Mouse (Mus musculus): ENCODE results near the gene Polh.
A peak's percentile ranks its signal among the peaks of the same experiment; 100 is the strongest.

Gene Polh

DNA sequence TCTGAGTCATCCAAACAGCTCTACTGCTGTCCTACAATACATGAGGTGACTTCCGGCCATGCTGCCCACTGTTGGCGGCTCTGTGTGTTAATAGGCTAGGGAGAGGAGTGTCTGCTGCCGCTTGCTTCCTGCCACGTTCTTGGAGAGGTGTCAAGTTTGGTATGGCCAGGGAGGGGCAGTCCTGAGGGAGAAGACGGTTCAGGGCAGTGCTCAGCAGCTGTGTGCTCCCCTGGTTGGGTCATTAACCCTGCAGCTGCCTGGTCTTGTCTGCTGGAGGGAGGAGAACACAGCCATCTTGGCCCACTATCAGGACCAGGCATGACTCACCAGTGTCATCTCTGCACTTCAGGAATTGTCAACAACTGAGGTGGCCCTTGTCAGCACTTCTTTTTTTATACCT is 34.1 kb downstream of the Polh start:
- no peak for DNase-seq (ENCODE audit: low read depth, low spot score)

DNA sequence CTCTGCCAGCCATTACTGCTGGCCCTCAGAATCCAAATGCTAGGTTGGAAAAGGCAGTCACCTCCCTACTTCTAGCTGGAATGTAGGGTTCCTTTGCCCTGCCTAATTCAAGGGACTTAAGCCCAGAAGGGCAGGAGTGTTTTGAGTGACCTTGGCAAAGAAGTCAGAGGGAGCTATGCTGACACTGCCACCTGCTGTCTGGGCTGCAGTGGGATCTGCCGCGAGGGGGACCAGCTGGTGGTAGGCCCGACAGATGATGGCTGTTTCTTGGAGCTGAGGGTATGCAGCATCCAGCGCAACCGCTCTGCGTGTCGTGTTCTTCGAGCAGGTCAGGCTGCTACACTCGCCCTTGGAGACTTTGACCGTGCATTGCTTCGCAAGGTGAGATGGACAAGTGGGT is 35.4 kb downstream of the Polh start:
- peak; percentile 39 for DNase-seq (ENCODE audit: low read depth, low spot score)

DNA sequence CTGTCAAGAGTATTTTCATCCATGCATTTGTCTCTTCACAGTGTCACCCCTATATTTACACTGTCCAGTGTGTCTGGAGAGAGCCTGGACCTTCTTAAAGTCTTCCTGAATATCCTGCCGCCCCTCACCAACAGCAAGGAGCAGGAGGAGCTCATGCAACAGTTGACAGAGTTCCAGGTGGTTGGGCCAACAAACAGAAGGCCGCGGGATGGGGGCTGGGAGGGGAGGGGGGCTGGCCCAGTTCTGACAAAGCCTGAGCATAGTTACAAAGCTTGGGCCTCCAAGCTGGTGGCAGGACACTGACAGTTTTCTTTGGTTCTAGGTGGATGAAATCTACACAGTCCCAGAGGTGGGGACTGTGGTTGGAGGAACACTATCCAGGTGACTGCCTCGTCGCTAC is 36.2 kb downstream of the Polh start:
- no peak for DNase-seq (ENCODE audit: low read depth, low spot score)

DNA sequence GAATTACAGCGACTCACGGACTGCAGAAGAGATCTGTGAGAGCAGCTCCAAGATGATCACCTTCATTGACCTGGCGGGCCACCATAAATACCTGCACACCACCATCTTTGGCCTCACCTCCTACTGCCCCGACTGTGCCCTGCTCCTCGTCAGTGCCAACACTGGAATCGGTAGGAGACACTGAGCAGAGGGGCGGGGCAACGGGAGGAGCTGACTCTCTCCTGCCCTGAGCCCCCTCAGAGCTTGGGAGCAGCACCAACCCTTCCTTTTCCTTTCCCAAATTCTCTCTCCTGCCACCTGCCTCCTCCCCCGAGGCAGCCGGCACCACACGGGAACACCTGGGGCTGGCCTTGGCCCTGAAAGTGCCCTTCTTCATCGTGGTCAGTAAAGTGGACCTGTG is 37.0 kb downstream of the Polh start:
- no peak for DNase-seq (ENCODE audit: low read depth, low spot score)

DNA sequence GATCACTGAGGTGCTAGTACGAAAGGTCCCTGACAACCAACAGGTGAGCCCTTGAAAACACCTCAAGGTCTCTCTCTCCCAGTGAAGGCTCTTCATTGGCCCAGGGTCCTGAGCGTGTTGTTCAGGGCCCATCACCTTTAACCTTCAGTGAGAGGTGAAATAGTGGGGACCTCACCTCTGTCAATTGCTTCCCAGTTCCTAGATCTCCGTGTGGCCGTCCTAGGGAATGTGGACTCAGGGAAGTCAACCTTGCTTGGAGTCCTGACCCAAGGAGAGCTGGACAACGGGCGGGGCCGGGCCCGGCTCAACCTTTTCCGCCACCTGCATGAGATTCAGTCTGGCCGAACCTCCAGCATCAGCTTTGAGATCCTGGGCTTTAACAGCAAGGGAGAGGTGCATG is 37.7 kb downstream of the Polh start:
- DNase-seq (ENCODE audit: low read depth, low spot score) = no peak

DNA sequence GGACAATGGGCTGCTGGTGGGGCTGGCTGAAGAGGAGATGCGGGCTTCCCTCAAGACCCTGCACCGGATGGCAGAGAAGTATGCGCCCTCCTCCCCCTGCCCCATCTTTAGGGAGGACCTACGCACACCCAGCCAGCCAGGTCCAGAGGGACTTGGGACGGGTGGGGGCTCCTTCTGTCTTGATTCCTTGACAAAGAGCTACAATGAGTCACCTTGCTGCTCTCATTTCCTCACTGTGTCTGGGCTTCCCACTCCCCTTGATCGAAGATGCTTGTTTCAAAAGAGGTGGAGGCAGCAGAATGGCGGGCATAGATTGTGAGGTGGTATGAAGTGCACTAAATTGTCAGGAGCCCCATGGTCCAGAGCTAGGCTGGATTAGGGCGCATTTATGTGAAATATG is 38.1 kb downstream of the Polh start:
- DNase-seq (ENCODE audit: low read depth, low spot score) = no peak

DNA sequence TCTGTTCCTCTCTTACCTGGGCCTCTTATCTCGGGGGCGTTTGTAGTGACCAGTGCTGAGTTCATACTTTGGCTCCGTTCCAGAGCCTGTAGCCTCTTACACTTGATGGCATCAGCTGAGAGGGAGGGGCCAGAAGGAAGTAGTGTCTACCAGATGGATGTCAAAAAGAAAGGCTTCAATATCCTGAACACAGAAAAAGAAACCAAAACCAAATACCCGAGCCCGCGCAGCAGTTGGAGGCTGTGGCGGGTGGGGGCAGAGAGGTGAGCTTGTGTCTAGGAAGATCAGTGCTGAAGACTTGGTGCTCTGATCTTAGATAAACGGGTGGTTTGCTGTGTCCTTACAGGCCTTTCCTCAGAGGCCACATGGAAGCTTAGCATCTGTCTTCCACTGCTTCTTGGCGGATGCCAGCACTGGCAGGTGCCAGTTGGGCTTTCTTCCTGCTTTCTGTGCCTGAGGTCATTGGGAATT is 39.5 kb downstream of the Polh start:
- no peak for DNase-seq (ENCODE audit: low read depth, low spot score)

DNA sequence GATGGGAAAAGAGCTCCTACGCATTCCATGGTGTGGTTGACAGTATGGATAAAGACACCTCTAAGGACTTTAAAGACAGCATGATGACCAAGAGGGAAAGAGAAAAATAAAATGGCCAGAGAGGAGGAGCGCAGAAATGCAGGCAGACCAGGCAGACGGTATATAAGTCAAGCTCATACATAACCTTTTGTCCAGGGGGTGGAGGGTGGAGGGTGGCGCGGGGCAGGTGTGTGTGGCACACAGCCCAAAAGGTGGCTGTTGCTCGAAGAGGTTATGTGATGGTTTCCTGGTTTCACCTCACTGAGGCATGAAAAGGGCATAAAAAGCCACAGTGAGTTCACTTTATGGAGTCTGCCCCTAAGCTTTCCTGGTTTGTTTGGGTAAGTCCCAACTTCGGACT is 39.9 kb downstream of the Polh start:
- DNase-seq (ENCODE audit: low read depth, low spot score) = no peak

DNA sequence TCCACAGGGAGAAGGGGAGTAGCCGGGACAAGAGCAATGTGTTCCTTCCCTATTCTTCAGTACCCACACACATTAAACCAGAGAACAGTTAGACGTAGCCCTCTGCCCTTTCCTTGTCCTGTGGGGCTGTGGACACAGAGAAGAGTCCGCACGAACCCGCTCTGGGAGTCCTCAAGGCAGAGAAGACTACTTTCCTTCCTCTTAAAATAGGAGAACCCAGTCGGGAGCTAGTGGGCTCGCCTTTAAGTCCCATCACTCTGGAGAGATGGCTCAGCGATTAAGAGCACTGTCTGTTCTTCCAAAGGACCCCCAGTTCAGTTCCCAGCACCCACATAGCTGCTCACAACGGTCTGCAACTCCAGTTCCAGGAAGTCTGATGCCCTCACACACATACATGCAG is 40.7 kb downstream of the Polh start:
- no peak for DNase-seq (ENCODE audit: low read depth, low spot score)

DNA sequence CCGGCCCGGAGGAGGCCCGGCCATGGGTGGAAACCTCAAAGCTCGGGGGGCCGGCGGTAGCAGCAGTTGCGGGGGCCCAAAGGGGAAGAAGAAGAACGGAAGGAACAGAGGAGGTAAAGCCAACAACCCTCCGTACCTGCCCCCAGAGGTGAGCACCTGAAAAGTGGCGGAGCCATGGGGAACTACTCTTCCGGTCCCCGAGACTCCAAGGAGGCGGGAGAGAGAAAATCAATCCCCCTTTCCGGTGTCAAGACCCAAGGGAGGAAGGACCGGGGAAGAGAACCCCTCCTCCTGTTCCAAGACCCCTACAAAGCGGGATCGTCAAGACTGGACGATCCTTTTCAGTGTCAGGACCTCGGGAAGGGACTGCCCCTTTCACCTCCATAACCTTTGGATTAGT is 41.3 kb downstream of the Polh start:
- DNase-seq (ENCODE audit: low read depth, low spot score) = peak; percentile 72

DNA sequence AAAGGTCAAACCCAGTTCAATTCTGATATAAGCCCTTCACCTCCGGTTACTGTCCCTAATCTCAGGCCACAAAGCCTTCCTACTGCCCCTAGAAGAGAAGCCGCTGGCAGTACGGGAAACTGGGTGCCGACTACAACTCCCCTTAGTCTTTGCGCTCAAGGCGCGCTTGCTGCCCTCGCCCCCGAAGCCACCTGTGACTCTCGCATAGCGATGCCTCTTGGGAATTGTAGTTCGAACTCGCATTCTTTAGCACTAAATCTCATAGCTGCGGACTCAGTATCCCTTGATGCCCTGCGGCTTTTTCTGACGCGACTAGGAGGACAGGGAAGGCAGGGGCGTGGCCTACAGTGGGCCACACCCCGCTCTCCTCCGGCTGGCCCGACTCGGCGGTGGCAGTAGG is 41.8 kb downstream of the Polh start, which contains the start of gene Gtpbp2:
Gene Gtpbp2 (plus strand): TSS at position 347 of the 400 bp plus-strand sequence.
- peak; percentile 100 for DNase-seq (ENCODE audit: low read depth, low spot score)

DNA sequence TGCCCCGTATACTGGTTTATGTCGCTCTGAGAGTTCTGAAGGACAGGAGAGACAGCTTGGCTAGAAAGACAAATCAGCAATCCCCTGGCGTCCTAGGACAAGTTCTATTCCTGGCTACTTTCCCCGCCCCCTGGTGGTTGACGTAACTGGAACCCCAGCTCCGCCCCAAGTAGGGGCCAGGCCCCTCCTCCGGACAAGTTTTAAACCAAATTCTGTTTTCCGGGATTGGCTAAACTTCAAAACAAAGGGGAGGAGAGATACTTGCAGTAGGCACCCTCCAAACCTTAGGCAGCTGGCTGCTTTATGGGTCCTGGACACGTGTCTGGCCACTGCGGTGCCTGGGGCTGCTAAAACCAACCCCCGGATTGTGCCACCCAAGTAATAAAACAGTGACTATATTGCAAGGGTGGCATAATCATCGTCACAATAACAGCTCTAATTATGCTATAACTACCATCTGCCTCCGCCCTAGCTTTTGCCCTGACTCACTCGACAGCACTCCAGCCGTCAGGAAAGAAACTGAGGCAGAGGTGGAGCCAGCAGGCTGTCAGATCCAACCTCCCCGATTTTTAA is 42.3 kb downstream of the Polh start:
- peak; percentile 95 for DNase-seq (ENCODE audit: low read depth, low spot score)

DNA sequence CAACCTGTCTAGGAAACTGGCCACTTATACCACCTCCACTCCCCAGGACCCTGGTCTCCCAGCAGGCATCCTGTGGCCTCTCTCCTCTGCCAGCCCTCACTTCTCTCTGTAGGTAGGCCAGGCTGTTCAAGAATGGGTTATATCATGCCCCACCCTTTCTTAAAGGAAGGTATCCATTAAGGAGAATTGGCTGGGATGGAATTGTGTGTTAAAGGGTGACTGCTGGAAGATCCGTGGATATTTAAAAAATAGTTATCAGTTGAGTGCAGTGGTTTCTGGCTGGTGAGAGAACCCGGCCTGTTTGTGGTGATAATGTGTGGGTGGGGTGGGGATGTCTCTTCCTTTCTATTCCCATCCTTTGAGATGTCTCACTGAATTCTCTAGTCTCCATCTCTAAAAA is 43.2 kb downstream of the Polh start:
- no peak for DNase-seq (ENCODE audit: low read depth, low spot score)

DNA sequence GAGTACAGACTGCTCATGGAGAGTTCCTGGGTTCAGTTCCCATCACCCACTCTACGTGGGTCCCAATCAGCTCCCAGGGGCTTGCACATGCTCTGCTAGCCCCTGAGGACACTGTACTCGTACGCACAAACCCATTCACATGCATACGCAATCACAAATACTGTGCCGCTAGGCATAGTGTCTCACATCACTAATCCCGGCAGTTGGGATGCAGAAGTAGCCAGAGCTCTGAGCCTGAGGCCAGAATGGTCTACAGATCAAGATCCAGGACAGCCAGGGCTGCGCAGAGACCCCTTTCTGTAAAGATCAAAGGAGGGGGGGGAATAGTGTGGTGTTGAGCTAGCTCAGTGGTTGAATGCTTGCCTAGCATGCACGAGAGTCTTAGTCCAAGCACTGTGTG is 45.3 kb downstream of the Polh start:
- DNase-seq (ENCODE audit: low read depth, low spot score) = no peak

DNA sequence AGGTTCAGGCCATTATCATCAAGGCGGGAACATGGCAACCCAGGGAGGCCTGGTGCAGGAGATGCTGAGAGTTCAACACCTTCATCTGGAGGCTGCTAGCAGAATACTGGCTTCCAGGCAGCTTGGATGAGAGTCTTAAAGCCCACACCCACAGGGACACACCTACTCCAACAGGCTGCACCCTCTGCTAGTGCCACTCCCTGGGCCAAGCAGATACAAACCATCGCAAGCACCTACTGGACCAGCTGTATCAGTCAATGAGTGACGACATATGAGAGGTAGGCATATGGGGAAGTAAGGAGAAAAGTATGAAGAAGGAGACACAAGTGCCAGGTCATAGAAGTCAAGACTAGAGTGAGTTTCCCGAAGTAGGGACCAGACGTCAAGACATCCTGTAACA is 45.8 kb downstream of the Polh start:
- DNase-seq (ENCODE audit: low read depth, low spot score) = no peak

DNA sequence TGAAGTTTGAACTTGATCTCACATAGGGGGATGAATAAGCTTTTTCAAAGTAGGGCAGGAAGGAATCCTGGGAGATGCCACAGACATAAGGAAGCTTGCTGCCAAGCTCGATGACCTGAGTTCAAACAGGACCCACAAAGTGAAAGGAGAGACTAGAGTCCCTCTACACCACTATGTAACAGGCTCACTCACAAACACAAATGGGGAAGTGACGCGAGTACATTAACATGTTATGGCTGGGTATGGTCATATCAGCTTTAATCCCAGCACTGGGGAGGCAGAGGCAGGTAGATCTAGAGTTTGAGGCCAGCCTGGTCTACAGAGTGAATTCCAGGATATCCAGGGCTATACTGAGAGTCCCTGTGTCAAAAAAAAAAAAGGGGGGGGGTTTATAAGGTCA is 48.1 kb downstream of the Polh start:
- DNase-seq (ENCODE audit: low read depth, low spot score) = no peak

DNA sequence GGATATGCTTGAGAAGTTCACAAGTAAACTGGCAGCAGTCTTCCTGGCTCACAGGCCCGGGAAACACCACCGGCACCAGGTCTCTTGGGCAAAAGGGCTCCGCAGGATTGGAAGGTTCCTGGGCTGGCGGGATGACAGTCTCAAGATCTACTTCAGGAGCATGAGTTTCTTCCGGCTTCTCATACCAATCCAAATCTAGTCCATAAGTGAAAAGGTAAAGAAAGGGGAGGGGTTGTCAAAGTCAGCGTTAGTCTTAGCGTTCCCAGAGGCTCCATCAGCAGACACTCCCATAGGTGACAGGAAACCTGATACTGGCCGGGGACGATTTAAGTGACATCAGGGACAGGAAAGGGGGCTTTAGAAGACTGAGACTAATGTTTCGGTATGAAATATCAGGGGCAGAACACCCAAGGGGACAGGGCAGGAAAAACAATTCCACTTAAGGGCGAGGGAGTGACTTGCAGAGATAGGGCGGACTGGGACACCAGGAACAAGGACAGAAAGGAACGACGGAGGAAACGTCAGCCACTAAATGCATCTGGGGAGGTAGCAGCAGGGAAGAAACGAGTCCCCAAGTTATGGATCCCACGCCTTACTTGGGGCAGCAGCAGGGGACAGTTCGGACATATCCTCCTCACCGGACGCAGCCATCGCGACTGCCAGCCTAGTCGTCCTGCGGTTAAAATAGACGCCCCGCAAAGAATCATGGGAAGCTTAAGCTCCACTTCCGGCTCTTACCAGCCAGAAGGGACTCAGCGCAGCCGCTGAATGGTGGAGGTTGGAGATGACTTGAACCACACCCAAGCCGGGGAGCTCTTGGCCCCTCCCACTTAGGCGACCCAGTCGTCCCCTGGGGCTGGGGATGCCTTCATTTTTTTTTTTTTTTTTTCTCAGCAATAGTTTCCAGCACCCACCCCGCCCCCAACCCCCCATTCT is 49.3 kb downstream of the Polh start, which contains the start of gene Mad2l1bp:
Gene Mad2l1bp (minus strand): TSS at position 707 of the 936 bp plus-strand sequence.
- peak; percentile 97 for DNase-seq (ENCODE audit: low read depth, low spot score)

DNA sequence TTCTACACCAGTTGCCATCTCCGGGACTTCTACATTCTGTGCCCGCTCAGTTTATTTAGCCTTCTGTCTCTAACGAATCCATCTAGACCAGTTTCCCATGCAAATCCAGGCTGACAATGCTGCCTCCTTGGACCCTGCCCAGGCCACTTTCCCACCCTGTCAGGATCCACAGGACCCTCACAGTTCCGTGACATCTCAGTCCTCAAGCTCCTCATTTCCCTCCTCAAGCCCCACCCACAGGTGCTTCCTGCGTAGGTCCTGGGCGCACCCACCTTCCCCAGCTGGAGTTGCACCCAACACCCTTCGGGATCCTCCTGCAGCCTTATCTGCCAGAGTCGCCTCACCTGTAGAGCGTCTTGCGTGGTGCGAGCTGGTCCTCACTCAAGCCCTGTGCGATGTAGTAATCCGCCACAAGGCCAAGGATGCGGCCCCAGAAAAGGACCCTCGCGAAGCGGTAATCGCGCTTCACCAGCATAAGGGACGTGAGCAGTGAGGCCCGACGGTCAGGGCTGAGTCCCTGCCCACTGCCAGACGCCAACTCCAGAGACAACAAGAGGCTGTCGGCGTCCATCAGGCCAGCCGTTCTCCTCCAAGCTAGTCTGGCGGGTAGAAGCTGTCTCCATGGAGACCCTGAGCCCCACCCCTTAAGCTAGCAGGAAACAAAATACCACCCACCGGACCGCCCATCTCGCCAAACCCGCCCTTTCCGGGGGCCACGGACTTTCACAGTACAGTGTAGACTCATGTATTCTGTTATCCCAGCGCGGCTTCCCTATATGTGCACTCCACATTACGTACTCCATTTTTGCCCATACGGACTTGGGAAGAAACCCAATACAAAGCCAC is 58.6 kb downstream of the Polh start, which contains the start of gene Rsph9:
Gene Rsph9 (minus strand): TSS at position 639 of the 846 bp plus-strand sequence.
- DNase-seq (ENCODE audit: low read depth, low spot score) = peak; percentile 91

DNA sequence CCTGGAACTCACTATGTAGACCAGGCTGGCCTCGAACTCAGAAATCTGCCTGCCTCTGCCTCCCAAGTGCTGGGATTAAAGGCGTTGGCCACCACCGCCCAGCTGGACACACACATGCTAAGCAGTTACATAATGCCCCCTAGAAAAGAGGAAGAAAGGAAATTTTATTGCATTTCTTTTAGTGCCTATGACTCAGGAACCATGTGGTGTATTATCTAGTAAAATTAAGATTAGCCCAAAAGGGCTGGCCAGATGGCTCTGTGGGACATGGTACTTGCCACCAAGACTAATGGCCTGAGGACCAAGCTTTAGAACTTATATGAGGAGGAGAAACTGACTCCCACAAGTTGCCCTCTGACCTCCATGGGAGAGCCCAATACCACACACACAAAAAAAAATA is 62.6 kb downstream of the Polh start:
- no peak for DNase-seq (ENCODE audit: low read depth, low spot score)

DNA sequence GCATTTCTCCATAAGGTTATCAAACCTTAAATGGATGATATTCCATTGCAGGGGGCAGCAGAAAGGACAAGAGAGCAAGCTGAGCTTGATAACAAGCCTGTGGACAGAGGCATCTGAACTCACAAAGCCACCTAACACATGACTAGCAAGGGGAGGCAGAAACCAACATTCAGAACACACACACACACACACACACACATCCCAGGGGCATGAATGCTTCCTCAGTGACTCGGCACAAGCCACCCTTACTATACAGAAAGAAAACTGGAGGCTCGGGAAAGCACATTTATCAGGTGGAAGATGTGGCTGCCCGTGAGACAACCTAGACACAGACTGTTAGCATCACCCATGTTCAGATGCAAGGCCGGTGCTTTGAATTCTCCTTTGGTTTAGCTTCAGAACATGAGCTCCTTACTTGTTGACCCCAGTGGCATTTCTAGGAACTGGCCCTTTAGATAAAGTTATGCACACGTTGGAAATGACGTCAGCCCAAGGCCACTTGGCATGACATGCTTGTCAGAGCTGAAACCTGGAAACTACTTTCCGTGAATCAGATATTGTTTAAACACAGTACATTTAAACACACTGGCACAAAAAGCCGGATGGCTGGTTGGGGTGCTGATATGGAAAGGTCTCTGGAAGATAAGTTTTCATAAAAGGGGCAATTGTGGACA is 63.7 kb downstream of the Polh start:
- DNase-seq (ENCODE audit: low read depth, low spot score) = no peak

DNA sequence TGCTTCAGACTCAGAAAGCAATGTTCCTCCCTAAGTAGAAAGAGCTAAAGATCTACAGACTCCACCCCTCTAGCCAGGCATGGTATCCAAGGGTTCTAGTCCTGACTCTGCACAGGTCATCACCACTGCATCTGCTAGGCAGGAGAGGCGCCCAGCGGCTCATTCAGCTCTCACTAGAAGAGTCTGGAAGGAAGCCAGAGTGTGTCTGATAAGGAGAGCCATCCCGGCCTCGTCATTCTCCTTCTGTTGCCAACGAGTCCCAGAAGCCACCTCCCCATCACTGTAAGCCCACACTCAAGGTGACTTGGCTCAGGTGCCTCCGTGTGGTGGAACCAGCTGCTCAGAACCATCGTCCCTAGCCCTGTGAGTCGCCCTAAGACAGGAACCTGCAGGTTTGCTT is 69.6 kb downstream of the Polh start:
- no peak for DNase-seq (ENCODE audit: low read depth, low spot score)
